Mouse (Mus musculus) lung, postnatal 0 days (tissue): ENCODE data around the gene Zbed5. TPM values are rescaled to one million over a fixed set of nuclear protein-coding genes. Genes with fewer than 3 reads are reported as not detected.
"Not testable (repeated sequence)": the region's sequence is repeated elsewhere in the genome, so short reads cannot be mapped to it uniquely, and the experiment has no call there.

Experiments
- ATAC-seq: fragments of 200-750 bp; cut with Nextera tagmentation; 2 replicates; pipeline ENCODE4 v1.8.0; 2017; ENCODE audit warnings: moderate library complexity
- DNase-seq: peaks from one replicate; pipeline ENCODE4 v3.0.0-alpha.2; 2016; ENCODE audit warnings: low spot score
- H3K27ac ChIP-seq: fragments of 300-500 bp; sonication (generic); 2 replicates; pipeline ENCODE4 v1.5.1; 2014; ENCODE audit warnings: antibody characterized with exemption, mild to moderate bottlenecking, low read length, mixed read lengths
- H3K27me3 ChIP-seq: fragments of 300-500 bp; sonication (generic); replicated peaks from 2 replicates; pipeline ENCODE4 v1.6.1; 2014; ENCODE audit warnings: low read length, mixed read lengths; ENCODE audit not compliant: insufficient read depth
- H3K36me3 ChIP-seq: fragments of 300-500 bp; sonication (generic); 2 replicates; pipeline ENCODE4 v1.6.1; 2014; ENCODE audit warnings: low read length, mixed read lengths; ENCODE audit not compliant: insufficient read depth
- H3K4me1 ChIP-seq: fragments of 300-500 bp; sonication (generic); 2 replicates; pipeline ENCODE4 v1.6.1; 2014; ENCODE audit warnings: antibody characterized with exemption, low read depth, low read length, mixed read lengths; ENCODE audit not compliant: insufficient read depth
- H3K4me2 ChIP-seq: fragments of 300-500 bp; sonication (generic); replicated peaks from 2 replicates; pipeline ENCODE4 v1.6.1; 2014; ENCODE audit warnings: low read depth, mild to moderate bottlenecking, low read length, moderate library complexity, mixed read lengths
- H3K4me3 ChIP-seq: fragments of 300-500 bp; sonication (generic); 2 replicates; pipeline ENCODE4 v1.5.1; 2014; ENCODE audit warnings: low read depth, low read length
- H3K9ac ChIP-seq: fragments of 300-500 bp; sonication (generic); replicated peaks from 2 replicates; pipeline ENCODE4 v1.6.1; 2014; ENCODE audit warnings: low read depth, mild to moderate bottlenecking
- H3K9me3 ChIP-seq: fragments of 300-500 bp; sonication (generic); 2 replicates; pipeline ENCODE4 v1.6.1; 2016; ENCODE audit warnings: low read length, mixed read lengths
- CTCF ChIP-seq: IDR thresholded peaks from 2 replicates; pipeline ENCODE4 v1.5.1; 2016; ENCODE audit warnings: antibody characterized with exemption, mild to moderate bottlenecking
- EP300 ChIP-seq: IDR thresholded peaks from 2 replicates; pipeline ENCODE4 v1.6.1; 2016; ENCODE audit warnings: antibody characterized with exemption, mild to moderate bottlenecking, control low read depth
- WGBS: fragments of 180-500 bp; shearing (Covaris S2); extraction: QIAGEN DNeasy Blood & Tissue Kit; methylation state at CpG from one replicate; pipeline ENCODE4 v1.1.7; 2014; 5-methylcytosine and 5-hydroxymethylcytosine counted together
- polyA plus RNA-seq: library from polyadenylated mRNA; unstranded; fragments of >200 nt; fragmentation: Nextera tagmentation; extraction: Ambion mirVana; gene quantifications from 2 replicates; pipeline ENCODE4 v1.2.1, GENCODE M21; 2015

Zbed5 gene
- polyA plus RNA-seq, 1 experiment from 2014 or later = 2.7 TPM

DNA sequence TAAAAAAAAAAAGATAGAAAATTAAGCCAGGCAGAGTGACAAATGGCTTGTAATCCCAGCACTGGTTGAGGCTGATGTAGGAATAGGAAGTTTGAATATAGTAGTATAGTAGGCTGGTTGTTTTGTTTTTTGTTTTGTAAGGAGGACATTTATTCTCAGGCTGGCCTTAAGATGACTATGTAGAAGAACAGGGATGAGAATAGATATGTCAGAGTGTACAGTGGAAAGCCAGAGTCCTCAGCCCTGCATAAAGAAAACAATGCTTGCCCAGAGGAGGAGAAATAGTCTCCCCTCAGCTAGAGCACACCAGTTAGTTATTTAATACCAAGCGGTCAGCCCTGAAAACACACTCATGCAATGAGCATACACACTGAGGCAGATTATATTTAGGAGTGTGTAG lies 2.9 kb downstream of the Zbed5 start, which contains the start of gene Phkg1:
Gene Phkg1, minus strand, starts transcription at position 101 of the 400 bp plus-strand sequence.
- H3K27ac ChIP-seq = no peak within 1 kb of the TSS
- H3K27me3 ChIP-seq = no peaks in the 10 kb centered on the region
- H3K4me2 ChIP-seq = no peak within 1 kb of the TSS
- no peaks in the 10 kb centered on the region for H3K9me3 ChIP-seq
- H3K36me3 ChIP-seq = no peaks in the 10 kb centered on the region
- DNase-seq = no peak
- TF ChIP-seq EP300 (no peak), CTCF (no peak)
- ATAC-seq = no peak
- 100% methylated on average over 1 of the region's 1 CpGs for WGBS
- no peak within 1 kb of the TSS for H3K9ac ChIP-seq
- no peaks in the 10 kb centered on the region for H3K4me1 ChIP-seq
- H3K4me3 ChIP-seq = no peak within 1 kb of the TSS

DNA sequence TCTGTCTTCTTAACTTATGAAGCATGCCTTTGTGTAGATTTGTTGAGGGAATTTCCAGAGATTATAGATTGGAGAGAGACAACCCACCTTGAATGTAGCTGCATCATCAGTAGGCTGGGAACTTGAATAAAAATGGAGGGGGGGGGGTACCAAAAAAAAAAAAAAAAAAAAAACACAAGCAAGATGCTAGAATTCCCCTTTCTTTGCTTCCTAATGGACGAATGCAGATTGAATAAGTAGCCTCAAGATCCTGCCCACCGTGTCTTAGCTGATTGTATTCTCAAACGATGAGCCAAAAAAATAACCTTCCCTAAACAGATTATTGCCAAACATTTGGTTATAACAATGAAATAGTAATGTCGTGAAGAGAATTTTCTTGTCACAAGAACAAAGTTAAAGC lies 12.3 kb downstream of the Zbed5 start:
- no peaks in the 10 kb centered on the region for H3K4me1 ChIP-seq
- no peaks in the 10 kb centered on the region for H3K27me3 ChIP-seq
- no peak overlapping the region for H3K27ac ChIP-seq
- H3K9me3 ChIP-seq = no peaks in the 10 kb centered on the region
- WGBS = 21% methylated on average over 4 of the region's 4 CpGs
- DNase-seq (no peak), ATAC-seq (no peak)
- H3K4me2 ChIP-seq = peak overlapping the region; percentile 88
- no peak overlapping the region for H3K9ac ChIP-seq
- H3K36me3 ChIP-seq = no peaks in the 10 kb centered on the region
- H3K4me3 ChIP-seq = peak overlapping the region; percentile 69
- TF ChIP-seq CTCF = no peak
- no peak for TF ChIP-seq EP300

- Histone ChIP-seq H3K36me3 (no peaks in the 10 kb centered on the region), H3K4me3 (peak within 1 kb of the TSS; percentile 69), H3K4me2 (peak within 1 kb of the TSS; percentile 88), H3K27ac (peak within 1 kb of the TSS; percentile 90), H3K4me1 (no peaks in the 10 kb centered on the region), H3K9ac (peak within 1 kb of the TSS; percentile 54), H3K27me3 (no peaks in the 10 kb centered on the region), H3K9me3 (no peaks in the 10 kb centered on the region)
- TF ChIP-seq CTCF (no peak; the same call in 1 of the 2 replicates), EP300 (no peak)
- DNase-seq (peak; percentile 97), ATAC-seq (peak; percentile 99)
- under 1% methylated on average over 63 of the region's 63 CpGs for WGBS
Measured at GRCm38 (mm10) chr5:129908242-129908965, 12.9 kb downstream of the Zbed5 start, which contains the start of gene Nupr1l. Gene Nupr1l (plus strand): TSS chr5:129908540.

- 70% methylated on average over 9 of the region's 9 CpGs for WGBS
- H3K4me2 ChIP-seq = peak overlapping the region; percentile 88
Measured at GRCm38 (mm10) chr5:129909147-129909546, 13.6 kb downstream of the Zbed5 start.

GRCm38 (mm10) chr5:129909591-129909990 lies 14.1 kb downstream of the Zbed5 start:
- no peak for TF ChIP-seq CTCF
- no peak for TF ChIP-seq EP300
- 75% methylated on average over 7 of the region's 7 CpGs for WGBS
- H3K27me3 ChIP-seq = no peaks in the 10 kb centered on the region
- H3K4me3 ChIP-seq = no peak overlapping the region
- H3K9me3 ChIP-seq = no peaks in the 10 kb centered on the region
- no peak for ATAC-seq
- no peaks in the 10 kb centered on the region for H3K4me1 ChIP-seq
- no peak overlapping the region for H3K9ac ChIP-seq
- H3K4me2 ChIP-seq = no peak overlapping the region
- no peaks in the 10 kb centered on the region for H3K36me3 ChIP-seq
- H3K27ac ChIP-seq = no peak overlapping the region
- DNase-seq = no peak

More at GRCm38 (mm10) chr5:129909147-129909546, 13.6 kb downstream of the Zbed5 start:
- H3K9ac ChIP-seq = peak overlapping the region; percentile 54; the same call in 1 of the 2 replicates
- DNase-seq (no peak), ATAC-seq (no peak)
- H3K9me3 ChIP-seq = no peaks in the 10 kb centered on the region
- no peaks in the 10 kb centered on the region for H3K36me3 ChIP-seq
- peak overlapping the region; percentile 69 for H3K4me3 ChIP-seq
- TF ChIP-seq CTCF = no peak
- no peak for TF ChIP-seq EP300
- no peaks in the 10 kb centered on the region for H3K27me3 ChIP-seq
- H3K27ac ChIP-seq = no peak overlapping the region
- H3K4me1 ChIP-seq = no peaks in the 10 kb centered on the region

GRCm38 (mm10) chr5:129914024-129914423 lies 18.5 kb downstream of the Zbed5 start:
- no peak overlapping the region for H3K27ac ChIP-seq
- no peak; the same call in 1 of the 2 replicates for TF ChIP-seq EP300
- TF ChIP-seq CTCF = peak; percentile 80
- no peak overlapping the region for H3K4me2 ChIP-seq
- H3K27me3 ChIP-seq = no peaks in the 10 kb centered on the region
- peak; percentile 57 for DNase-seq
- no peaks in the 10 kb centered on the region for H3K4me1 ChIP-seq
- WGBS = 38% methylated on average over 2 of the region's 2 CpGs
- no peak overlapping the region for H3K4me3 ChIP-seq
- H3K9me3 ChIP-seq = no peaks in the 10 kb centered on the region
- no peaks in the 10 kb centered on the region for H3K36me3 ChIP-seq
- no peak overlapping the region for H3K9ac ChIP-seq
- peak; percentile 35; the same call in 1 of the 2 replicates for ATAC-seq

GRCm38 (mm10) chr5:129915491-129915890 lies 20.0 kb downstream of the Zbed5 start:
- H3K9ac ChIP-seq, ATAC-seq, H3K27ac ChIP-seq, H3K27me3 ChIP-seq, H3K4me2 ChIP-seq, H3K4me1 ChIP-seq, H3K9me3 ChIP-seq, H3K4me3 ChIP-seq, DNase-seq, H3K36me3 ChIP-seq: not testable (repeated sequence)
- 79% methylated on average over 11 of the region's 11 CpGs for WGBS
